Mouse (Mus musculus): Measurements from ENCODE around the gene Dhfr. TPM values are rescaled to one million over a fixed set of nuclear protein-coding genes. Genes with fewer than 3 reads are reported as not detected.
"Not testable (repeated sequence)": the region's sequence is repeated elsewhere in the genome, so short reads cannot be mapped to it uniquely, and the experiment has no call there.

Gene Dhfr
- 1.1 TPM in 2 replicates for polyA plus RNA-seq (2012; rRNA removed)

DNA sequence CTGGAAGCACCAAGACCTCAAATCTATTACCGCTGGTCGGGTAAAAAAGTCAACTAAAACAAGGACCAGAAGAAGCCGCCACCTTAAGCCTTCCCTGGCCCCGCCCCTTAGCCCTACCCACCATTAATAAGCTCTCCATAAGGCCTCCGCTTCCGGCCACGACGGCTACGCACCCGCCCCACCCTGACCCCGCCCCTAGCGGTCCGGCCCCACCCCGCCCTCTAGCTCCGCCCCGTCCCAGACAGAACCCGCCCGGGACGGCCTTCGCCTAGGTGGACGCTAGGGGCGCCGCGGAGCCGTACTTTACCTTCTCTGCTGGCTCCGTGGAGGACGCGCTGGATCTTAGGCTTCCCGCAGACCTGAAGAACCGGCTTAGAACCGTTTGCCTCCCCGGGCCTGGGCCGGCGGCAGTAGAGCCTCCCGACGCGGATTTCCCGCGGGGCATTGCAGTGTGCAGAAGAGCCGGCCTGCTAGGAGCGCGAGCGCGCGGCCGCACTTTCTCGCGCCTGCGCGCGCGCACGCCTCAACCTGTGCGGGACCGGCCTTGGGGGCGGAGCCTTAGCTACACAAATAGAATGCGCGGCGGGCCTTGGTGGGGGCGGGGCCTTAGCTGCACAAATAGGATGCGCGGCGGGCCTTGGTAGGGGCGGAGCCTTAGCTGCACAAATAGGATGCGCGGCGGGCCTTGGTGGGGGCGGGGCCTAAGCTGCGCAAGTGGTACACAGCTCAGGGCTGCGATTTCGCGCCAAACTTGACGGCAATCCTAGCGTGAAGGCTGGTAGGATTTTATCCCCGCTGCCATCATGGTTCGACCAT is at the start of gene Dhfr, which contains the start of gene Msh3:
Gene Dhfr (plus strand): TSS at position 271 of the 816 bp plus-strand sequence.
Gene Msh3 (minus strand): TSS at position 548 of the 816 bp plus-strand sequence.
- DNase-seq (ENCODE audit: low read depth): peak; percentile 59

DNA sequence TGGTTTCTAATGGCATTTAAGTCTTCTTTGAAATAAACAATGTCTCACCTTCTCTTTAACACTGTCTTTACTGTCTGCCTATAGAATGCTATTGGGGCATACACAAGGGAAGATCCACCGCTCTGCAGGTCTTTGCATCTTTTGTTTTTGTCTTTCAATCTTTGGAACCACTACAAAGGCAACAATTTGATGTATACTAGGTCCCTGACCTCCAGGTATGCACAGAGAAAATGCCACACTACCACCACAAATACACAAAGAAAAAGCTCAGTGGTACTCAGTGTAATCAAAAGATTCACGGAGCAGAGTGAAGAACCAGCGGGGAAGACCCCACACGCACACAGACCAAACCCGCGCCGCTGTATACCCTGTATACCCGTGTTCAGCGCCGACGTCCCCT is 48.8 kb upstream of the Dhfr start, which contains the start of gene Gm20379:
Gene Gm20379 (plus strand): TSS at position 301 of the 400 bp plus-strand sequence.
- no peak for DNase-seq (ENCODE audit: low read depth)

DNA sequence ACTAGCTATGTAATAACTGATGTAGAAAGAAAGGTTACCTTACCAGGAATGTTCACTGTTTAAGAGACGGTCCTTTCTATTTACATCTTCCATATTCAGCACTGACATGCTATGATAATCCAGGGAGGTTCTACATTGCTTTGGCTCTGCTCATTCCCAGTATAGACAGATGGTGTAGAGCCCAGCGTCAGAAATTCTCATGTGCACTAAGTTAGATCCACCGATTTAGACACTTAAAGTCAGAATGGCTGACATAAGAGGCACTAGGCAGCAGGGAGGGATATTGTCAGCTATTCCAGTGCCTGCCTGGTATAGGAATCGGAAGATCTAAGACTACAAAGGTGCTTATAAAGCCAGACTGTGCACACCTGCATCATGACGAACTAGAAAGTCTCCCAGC is 39.9 kb upstream of the Dhfr start:
- no peak for DNase-seq (ENCODE audit: low read depth)

DNA sequence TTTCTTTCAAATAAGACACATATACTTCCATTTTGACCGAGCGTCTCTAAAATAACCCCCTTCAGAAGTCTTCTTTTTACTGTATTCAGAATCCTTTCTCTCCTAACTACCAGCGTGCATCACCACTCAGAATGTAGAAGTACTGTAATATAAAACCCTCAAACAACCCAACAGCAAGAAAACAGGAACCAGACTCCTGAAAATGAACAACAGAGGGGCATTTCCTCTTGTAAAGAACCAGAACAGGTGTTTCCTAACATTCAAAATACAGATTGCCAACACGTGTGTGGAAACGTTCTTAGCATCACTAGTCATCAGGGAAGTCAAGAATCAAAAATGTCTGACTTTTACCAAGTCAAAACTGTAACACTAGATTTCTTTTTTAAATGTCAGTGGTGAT is 33.8 kb upstream of the Dhfr start:
- DNase-seq (ENCODE audit: low read depth): no peak

DNA sequence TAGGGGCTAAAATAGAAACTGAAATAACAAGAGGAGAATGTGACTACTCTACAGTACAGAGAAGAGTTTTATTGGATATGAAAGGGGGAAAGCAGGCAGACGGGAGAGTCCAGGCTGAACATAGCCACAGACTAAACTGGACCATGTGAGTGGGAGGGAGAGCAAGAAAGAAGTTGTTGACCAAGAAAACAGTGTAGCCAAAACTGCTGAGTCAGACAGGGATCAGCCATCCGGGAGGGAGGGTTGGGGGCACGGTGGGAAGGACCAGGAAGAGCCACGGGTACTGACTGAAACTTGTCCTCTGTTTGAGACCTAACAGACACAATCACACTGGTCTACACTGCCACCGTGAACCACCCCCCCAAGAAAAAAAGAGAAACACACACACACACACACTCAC is 28.5 kb upstream of the Dhfr start:
- DNase-seq (ENCODE audit: low read depth): no peak

DNA sequence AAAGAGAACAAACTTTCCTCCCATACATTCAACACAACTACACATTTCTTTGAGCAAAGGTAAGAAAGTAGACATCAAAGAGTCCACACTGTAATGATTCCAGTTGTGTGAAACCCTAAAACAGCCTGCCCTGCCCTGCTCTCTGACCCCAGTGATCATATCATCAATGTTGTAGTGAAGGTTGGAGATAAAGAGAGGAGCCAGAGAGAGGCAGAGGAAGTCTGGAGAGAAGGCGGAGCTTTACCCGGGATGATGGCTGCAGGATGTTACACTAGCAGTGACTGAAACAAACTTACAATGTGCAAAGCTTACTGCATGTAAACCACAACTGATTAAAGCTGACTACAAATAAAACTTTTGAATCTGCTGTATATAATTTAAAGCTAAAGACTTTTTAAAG is 26.5 kb upstream of the Dhfr start:
- DNase-seq (ENCODE audit: low read depth): no peak

DNA sequence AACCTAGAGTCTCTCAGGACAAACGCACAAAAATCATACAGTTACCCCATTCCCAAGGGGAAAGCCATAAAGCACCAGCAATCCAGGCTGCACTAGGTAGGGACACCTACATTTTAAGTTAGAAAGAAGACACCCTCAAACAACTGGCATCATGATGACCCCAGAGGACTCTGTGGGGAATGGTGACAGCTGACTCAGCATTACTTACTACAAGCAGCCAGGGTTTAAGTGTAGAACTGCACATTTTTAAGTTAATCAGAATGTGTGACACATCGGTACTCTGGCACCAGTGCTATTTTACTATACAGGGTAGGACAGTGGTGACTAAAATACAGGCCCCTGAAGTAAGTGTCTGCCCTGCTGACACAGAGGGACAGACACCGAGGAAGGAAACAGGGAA is 23.9 kb upstream of the Dhfr start:
- no peak for DNase-seq (ENCODE audit: low read depth)

DNA sequence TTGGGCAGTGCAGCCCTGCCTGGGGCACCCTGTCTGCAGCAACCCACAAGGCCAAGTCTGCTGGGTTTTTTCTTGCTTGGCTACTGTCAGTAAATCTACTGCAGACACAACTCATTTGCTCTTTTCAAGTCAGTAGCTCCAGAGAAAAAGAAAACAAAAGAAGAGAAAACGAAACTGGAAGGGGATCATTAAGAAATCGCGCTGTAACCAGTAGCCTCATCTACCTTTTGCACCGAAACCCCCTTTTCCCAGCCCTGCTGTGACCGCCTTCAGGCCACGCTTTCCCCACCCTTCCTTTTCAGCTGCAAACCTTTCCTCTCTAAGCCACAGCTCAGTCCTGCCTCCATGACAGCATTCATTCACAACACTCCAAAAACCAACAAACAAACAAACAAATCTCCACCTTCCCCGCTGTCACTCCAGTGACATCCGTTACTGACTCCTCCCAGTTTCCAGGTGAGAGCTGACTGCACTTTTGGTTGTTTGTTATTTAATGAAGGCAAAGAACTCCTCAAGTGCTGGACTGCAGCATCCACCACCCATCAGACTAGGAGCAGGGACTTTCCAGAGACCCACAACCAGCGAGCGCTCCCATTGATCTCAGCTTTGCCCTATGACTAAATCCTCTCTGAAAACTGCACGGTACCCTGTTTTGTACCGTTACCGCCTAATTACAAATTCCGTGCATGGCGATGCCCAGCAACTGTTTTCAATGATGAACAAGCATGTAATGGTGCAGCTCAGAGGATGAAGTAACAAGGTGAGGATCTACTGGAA is 22.2 kb upstream of the Dhfr start:
- DNase-seq (ENCODE audit: low read depth): no peak

DNA sequence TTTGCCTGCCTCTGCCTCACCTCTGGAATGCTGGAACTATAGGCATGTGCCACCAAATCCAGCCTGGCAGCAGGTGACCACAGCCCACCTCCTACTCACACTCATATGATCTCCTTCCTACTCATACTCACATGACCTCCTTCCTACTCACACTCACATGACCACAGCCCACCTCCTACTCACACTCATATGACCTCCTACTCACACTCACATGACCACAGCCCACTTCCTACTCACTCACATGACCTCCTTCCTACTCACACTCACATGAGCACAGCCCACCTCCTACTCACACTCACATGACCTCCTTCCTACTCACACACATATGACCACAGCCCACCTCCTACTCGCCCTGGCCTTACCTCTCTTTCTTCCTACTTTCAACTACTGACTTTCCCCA is 17.7 kb upstream of the Dhfr start:
- no peak for DNase-seq (ENCODE audit: low read depth)

DNA sequence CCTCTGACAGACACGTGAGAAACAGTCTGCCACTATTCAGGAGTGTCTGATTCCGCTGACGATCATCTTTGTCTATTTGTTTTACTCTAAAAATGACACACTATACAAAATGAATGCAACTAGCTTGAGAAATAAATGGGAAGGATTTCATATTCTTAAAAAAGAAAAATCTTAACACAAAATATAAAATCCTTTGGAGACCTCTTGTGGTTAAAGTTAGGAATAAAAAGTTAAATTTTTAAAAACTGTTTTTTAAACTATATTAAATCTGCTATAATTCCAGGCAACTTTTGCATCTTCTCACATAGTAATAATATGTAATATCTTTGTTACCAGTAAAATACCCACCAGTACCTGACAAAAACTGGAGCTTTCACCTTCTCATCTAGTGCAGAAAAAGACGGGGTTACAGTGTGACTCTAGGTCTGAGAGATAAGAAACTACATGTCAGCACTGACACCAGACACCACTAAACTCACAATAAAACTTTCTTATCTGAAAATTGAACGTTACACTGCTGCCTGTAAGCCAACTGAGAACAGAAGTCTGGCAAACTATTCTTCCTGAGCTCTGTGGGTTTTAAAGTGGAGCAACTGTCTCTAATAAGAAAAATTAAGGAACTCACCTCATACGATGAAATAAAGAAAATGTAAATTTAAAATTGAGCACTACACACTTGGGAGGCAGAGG is 16.6 kb upstream of the Dhfr start:
- DNase-seq (ENCODE audit: low read depth): no peak

DNA sequence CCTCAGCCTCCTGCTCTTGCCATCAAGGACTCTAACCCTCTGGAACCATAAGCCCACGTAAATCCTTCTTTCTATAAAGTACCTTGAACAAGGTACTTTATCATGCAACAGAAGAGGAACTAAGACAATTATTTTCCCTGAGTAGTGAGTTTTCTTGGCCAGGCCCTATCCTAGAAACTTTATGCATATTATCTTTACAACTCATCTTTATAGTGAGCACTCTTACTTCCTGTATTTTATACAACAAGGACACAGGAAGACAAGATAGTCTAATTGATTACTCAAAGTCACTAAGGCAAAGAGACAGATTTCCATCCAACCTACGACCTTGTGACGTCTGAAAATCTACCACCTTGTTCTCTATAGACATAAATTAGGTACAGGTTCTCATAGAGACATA is 14.7 kb upstream of the Dhfr start:
- no peak for DNase-seq (ENCODE audit: low read depth)

DNA sequence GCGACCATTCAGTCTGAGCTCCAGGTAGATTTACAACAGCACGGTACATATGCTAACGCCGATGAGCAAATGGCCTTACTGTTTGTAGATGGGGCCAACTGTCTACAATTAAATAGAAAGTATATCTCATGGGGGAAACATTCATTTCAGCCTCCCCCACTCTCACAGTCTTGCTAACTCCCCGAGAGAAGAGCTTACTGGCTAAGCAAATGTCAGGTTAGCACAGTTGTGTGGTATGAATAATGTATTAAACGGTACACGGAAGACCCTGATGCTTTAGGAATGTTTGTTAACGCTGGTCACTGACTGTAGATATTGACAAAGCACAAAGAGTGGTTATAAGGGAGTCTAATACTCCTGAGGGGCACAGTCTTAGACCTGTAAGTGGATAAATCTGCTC is 10.5 kb upstream of the Dhfr start:
- no peak for DNase-seq (ENCODE audit: low read depth)

DNA sequence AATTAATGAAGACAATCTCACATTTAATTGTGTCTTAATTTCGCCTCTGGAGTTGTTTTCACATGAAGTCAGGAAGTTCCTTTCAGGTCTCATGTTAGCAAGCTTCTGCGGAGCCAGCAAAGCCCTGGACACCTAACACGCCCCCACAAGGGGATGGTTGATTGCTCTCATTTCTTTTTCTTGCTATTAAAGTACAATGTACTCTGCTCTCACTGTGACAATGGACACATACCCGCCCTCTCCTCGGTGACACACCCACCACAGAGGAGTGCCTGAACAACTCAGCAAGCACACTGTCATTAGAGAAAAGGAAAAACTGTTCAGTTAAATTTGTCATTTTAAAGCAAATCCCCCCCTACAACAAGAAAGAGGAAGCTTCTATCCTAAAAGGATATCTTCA is 8.2 kb upstream of the Dhfr start:
- no peak for DNase-seq (ENCODE audit: low read depth)

DNA sequence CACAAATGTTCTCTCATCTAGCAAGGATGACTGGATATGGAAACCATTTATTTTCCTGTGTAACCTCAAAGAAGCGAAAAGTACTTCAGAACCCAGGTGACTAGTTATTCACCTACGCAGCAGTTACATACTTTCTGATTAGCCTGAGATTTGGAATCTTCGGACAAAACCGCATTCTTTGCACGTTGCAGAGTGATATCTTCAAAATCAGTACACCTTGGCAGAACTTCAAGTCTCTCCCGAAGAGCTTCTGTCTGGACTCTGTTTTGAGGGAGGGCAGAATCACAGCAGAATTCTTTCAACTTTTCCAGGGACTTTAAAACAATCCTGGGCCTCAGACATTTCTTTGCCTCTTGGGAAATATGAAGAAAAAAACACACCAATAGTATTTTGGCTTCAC is 3.4 kb upstream of the Dhfr start:
- DNase-seq (ENCODE audit: low read depth): no peak

DNA sequence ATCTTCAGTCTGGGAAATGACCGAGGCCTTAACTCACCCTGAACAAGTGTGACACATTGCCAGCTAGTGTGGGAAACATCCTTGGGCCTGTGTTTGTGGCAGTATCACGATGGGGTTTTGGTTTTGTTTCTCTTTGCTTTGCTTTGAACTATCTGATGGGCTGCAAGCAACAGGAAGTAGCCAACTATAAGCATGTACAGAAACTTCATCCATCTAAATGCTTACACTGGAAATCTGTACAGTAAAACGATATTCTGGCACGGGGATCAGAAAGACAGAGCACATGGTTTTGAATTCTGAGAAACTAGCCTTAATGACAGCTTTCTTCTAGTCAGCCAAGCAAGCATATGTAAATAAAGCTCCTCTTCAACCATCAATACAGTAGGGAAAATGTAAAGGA is 570 bp upstream of the Dhfr start:
- DNase-seq (ENCODE audit: low read depth): no peak

DNA sequence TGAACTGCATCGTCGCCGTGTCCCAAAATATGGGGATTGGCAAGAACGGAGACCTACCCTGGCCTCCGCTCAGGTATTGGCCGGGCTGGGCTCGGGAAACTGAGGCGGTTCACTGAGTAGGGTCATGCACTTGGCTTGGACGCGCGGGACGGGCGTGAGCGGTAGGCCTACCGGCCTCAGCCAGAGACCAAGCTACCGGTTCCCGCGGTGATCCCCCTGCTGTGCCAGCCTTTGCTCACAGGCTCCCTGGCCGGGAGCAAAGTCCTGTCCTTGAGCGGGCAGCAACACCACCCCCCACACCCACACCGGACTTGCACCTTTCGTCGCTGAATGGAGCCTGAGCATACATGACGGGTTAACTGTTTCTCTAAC is 732 bp downstream of the Dhfr start:
- DNase-seq (ENCODE audit: low read depth): no peak

DNA sequence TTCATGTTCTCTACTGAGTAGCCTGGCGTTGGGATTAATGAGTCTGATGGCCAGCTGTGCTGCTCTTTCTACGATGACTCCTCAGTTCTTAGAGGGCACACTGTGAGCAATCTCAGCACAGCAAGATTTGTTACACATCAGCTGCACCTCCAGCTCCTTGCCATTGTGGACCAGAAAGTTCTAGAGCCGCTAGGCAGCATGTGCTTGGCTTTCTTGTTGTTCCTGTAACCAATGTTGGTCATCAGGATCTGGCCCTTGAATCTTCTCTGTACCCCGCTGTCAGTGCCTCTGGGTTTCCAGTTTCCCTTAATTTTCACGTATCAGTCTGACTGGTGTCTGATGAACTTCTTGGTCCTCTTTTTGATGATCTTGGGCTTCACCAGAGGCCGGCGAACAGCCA is 1.9 kb downstream of the Dhfr start:
- no peak for DNase-seq (ENCODE audit: low read depth)

DNA sequence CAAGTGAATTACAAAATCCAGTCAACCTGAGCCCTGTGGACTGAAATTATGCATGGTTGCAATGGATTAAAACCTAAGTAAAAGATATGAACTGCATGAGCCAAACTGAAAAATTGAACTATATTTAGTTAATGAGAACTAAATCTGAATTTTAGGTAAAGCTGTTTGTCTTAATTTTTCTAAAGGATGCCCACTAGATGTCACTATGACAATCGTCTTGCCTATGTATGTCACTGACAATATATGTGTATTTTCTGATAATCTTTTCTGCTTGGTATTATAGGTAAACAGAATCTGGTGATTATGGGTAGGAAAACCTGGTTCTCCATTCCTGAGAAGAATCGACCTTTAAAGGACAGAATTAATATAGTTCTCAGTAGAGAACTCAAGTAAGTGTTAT is 3.1 kb downstream of the Dhfr start:
- DNase-seq (ENCODE audit: low read depth): no peak

DNA sequence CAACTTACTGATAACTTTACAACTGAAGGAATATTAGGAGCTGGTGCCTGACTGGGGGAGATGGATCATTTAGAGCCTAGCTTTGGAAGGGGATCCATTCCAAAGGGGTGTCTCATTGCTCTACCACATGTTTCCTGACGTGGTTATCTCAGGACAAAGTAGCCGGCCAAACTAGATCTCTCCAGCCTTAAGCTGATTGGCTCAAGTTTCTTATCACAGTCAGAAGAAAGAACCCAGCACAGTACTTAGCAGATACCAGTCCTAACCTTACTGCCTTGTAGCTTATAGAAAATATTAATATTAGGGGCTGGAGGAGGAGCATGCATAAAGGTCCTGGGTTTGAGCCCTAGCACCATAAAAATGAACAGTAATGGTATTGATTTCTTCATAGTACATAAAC is 7.1 kb downstream of the Dhfr start:
- no peak for DNase-seq (ENCODE audit: low read depth)

DNA sequence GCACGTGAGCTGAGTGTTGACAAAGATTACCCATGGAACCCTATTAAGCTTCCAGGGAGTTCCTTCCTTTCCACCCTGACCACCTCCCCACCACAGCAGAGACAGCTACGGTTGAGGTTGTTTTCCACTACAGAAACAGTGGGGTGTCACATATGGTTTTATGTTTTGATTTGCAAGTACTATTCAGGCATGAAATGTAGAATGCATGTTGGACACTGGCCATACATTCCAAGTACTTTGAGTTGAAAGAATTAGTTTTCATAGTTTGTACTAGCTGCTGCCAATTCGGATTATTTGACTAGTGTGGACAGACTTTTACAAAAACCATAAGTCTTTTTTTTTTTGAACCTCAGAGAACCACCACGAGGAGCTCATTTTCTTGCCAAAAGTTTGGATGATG is 10.8 kb downstream of the Dhfr start:
- no peak for DNase-seq (ENCODE audit: low read depth)

DNA sequence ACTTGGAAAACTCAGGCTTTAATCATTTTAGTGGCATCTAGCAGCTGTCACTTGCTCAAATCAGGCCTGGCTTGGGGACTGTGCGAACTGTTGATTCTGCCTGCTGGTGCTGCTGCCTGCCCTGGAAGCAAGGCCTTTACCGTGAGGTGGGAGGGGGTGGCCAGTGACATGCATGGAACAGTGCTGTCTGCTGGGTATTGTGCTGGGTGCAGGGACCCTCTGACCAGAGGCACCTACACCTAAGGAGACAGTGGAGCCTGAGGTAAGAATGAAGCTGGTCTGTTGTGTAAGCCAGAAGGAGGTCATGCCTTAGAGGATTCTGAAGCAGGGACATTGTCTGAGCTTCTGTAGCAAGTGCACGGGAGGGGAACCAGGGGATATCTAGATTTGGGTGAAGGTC is 16.3 kb downstream of the Dhfr start:
- DNase-seq (ENCODE audit: low read depth): no peak

DNA sequence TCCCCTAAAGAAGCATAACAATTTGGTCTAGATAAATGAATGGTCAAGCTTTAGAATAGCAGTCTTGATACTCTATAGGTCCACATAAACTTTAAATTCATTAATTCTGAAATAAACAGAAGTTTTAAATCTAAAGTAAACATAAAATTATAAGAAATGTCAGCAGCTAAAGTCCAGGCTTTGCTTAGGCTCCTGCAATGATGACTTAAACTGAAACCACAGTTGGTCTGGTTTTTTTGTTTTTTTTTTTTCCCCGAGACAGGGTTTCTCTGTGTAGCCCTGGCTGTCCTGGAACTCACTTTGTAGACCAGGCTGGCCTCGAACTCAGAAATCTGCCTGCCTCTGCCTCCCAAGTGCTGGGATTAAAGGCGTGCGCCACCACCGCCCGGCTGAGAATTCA is 16.9 kb downstream of the Dhfr start:
- not testable (repeated sequence) for DNase-seq (ENCODE audit: low read depth)

DNA sequence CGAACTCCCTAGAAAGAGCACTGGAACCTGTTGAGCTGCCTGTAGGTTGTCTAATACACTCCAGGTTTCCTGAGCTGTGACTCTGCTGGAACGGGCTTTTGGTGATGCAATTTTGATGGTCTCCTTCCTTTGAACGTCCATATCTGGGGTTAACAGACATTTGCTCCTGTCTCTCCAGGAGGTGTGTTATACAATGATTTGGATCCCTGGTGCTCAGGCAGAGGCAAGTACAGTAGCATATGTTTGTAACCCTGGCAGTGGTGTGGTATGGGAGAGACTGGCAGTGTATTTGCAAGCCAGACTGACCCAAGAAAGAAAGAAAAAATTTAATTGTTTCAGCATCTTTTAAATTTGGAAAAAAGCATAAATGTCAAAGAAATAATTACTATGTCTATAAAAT is 32.8 kb downstream of the Dhfr start:
- no peak for DNase-seq (ENCODE audit: low read depth)

All from gonadal fat pad, adult 2 months (tissue).